Mouse (Mus musculus) erythroblast, embryonic 14.5 days (primary cell): ENCODE results near the gene Rreb1. TPM values are rescaled to one million over a fixed set of nuclear protein-coding genes. Genes with fewer than 3 reads are reported as not detected.

ENCODE experiments used
- H3K27me3 ChIP-seq: 2 replicates; pipeline ENCODE4 v1.6.1; 2012; ENCODE audit warnings: inconsistent platforms; ENCODE audit not compliant: control insufficient read depth
- H3K36me3 ChIP-seq: 2 replicates; pipeline ENCODE4 v1.6.1; 2012; ENCODE audit warnings: mild to moderate bottlenecking, inconsistent platforms; ENCODE audit not compliant: control insufficient read depth
- H3K4me1 ChIP-seq: 2 replicates; pipeline ENCODE4 v1.6.1; 2012; ENCODE audit warnings: inconsistent platforms; ENCODE audit not compliant: control insufficient read depth
- H3K4me3 ChIP-seq: replicated peaks from 2 replicates; pipeline ENCODE3; 2012; ENCODE audit warnings: moderate library complexity, mild to moderate bottlenecking, inconsistent platforms
- H3K9me3 ChIP-seq: 2 replicates; pipeline ENCODE4 v1.6.1; 2012; ENCODE audit warnings: low read length, inconsistent platforms, mixed read lengths; ENCODE audit not compliant: control insufficient read depth
- GATA1 ChIP-seq: IDR thresholded peaks from 2 replicates; pipeline ENCODE4 v1.6.1; 2012; ENCODE audit warnings: low read length, inconsistent platforms, mixed read lengths
- TAL1 ChIP-seq: IDR thresholded peaks from 3 replicates; pipeline ENCODE4 v1.6.1; 2012; ENCODE audit warnings: low read length, inconsistent platforms, mixed read lengths
- polyA plus RNA-seq: library from polyadenylated mRNA; stranded (reverse); fragments of >175 nt; gene quantifications from 2 replicates; pipeline ENCODE4 v1.2.3, GENCODE M21; 2012

Gene Rreb1
- polyA plus RNA-seq, 1 experiment, result 0.60 TPM

DNA sequence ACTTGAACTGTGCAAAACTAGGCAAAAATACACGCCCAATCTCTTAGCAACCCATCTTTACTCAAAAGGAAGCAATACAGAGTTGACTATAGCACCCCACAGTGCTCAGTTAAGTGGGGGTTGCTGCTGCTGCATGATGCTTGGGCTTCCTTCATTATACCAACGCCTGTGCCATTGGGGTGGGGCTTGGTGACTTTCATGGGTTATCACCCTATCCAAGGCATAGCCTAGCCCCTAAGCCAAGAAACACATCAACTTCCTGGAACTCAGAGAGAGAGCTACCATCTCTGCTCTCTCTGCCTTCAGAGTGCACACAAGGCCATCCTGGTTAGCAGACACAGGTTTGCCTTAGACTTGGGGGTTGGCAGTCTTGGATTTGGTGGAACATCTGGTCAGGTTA lies 107.2 kb downstream of the Rreb1 start:
- peaks cover 37% of the 10 kb centered on the region for H3K36me3 ChIP-seq
- TF ChIP-seq GATA1 (no peak), TAL1 (no peak)
- H3K4me1 ChIP-seq, result peaks cover 73% of the 10 kb centered on the region
- no peak overlapping the region for H3K4me3 ChIP-seq
- no peaks in the 10 kb centered on the region for H3K9me3 ChIP-seq
- no peaks in the 10 kb centered on the region for H3K27me3 ChIP-seq

DNA sequence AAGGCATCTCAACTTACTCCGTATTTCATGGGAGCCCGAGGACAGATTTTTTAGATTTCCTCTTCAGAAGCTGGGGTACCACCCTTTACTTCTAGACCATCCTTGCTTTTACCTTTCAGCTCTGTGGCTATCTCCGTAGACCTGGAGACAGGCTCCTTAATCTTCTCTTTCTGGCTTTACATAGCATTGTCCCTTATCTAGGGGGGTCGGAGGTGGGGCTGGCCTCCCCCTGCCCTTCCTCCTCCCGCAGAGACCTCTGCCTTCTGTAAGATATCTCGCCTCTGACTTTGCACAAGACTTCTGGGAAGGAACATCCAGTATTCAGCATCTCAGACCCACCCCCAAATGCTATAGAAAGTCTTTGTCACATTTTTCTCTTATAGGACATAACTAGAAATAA lies 107.8 kb downstream of the Rreb1 start:
- Histone ChIP-seq H3K4me3 (no peak overlapping the region), H3K9me3 (no peaks in the 10 kb centered on the region), H3K36me3 (peaks cover 40% of the 10 kb centered on the region), H3K4me1 (peaks cover 67% of the 10 kb centered on the region), H3K27me3 (no peaks in the 10 kb centered on the region)
- no peak for TF ChIP-seq GATA1
- no peak for TF ChIP-seq TAL1

DNA sequence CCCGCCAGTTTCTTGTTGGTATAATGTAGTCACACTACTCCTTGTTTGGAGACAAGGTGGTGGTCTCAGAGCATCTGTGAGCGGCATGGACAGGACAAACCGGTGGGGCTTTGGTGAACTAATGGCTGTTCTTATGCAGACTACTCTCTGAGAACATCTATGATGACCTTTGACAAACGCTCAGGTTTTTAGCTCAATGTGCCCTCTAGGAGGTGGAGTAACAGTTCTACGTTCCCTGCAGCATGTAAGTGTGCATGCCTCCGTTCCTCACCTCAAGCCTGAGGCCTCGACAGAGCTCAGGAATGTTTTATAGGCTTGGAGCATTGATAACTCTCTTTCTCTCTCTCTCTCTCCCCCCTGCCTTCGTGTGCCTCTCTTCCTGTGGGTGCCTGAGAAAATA lies 116.6 kb downstream of the Rreb1 start:
- Histone ChIP-seq H3K9me3 (no peaks in the 10 kb centered on the region), H3K4me3 (no peak overlapping the region), H3K27me3 (no peaks in the 10 kb centered on the region), H3K4me1 (peaks cover 2% of the 10 kb centered on the region; the same call in 1 of the 2 replicates), H3K36me3 (peaks cover 83% of the 10 kb centered on the region)
- TF ChIP-seq TAL1, result no peak
- no peak for TF ChIP-seq GATA1

DNA sequence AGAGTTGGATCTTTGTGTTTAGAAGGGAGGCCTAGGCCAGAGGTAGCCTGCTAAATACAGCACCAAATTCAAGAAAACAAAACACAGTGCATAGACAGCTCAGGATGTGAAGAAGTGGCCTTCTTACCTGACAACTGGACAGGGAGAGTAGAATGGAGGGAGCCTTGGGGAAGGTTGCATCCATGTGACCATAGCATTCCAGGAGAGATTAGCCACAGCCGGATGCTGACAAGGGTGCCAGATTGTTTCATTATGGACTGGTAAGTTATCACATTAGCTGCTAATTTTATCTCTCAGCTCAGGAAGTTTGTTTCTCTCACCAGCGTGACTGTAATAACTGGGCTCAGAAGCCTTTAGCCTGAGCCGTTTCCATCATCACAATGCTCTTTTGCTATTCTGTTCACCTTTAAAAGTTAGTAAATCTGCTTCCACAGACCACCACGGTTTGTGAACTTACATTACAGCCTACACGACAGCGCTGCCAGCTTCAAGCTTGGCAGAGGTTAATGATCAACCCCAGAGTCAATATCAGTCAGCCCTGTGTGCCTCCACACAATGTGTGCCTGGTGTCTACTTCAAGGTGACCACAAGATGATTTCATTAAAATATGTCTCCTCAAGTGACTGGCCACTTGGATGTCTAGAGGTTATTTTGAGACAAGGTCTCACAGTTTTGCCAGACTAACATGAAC lies 117.5 kb downstream of the Rreb1 start:
- peaks cover 2% of the 10 kb centered on the region; the same call in 1 of the 2 replicates for H3K4me1 ChIP-seq
- no peaks in the 10 kb centered on the region for H3K27me3 ChIP-seq
- H3K36me3 ChIP-seq, result peaks cover 85% of the 10 kb centered on the region
- TF ChIP-seq TAL1 (no peak), GATA1 (no peak)
- H3K4me3 ChIP-seq, result no peak overlapping the region
- H3K9me3 ChIP-seq, result no peaks in the 10 kb centered on the region

DNA sequence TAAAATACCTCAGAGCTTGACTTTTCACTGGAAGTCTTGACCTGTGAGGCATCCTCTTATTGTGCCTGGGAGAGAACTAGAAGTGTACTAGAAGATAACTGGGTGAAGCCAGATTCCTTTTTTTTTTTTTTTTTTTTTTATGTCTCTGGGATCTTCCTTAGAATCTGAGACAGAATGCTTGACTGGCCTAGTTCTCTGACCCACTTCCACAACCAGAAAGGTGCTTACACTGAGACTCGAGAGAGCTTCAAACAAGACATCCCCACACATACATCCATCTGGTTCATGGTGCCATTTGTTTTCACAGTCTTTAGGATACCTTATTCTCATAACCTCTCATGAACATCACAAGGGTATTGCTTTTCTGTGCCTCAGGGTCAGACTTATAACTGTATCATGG lies 118.2 kb downstream of the Rreb1 start:
- Histone ChIP-seq H3K9me3 (no peaks in the 10 kb centered on the region), H3K36me3 (peaks cover 89% of the 10 kb centered on the region), H3K4me3 (no peak overlapping the region), H3K4me1 (peaks cover 2% of the 10 kb centered on the region; the same call in 1 of the 2 replicates), H3K27me3 (no peaks in the 10 kb centered on the region)
- TF ChIP-seq GATA1, result no peak
- TF ChIP-seq TAL1, result no peak

DNA sequence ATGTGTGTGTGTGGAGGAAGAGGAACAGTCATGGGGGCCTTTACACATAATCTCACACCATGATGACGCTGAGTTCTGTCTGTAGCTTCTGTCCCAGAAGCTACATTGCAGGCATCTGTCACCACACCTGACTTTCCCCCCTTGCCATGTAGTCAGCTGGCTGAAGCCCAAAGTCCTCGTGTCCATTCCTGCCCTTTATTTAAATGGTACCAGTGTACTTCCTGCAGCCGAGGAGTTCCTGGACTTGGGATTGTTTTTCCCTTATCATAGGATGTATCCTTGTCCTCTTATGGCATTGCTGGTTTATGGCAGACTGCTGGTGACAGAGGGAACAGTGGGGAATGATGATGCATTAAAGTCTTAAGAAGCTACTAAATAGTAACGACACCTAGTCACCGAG lies 120.6 kb downstream of the Rreb1 start:
- H3K36me3 ChIP-seq, result peaks cover 86% of the 10 kb centered on the region
- no peak for TF ChIP-seq GATA1
- TF ChIP-seq TAL1, result no peak
- no peaks in the 10 kb centered on the region for H3K9me3 ChIP-seq
- H3K4me1 ChIP-seq, result peaks cover 2% of the 10 kb centered on the region; the same call in 1 of the 2 replicates
- H3K4me3 ChIP-seq, result no peak overlapping the region
- H3K27me3 ChIP-seq, result no peaks in the 10 kb centered on the region

DNA sequence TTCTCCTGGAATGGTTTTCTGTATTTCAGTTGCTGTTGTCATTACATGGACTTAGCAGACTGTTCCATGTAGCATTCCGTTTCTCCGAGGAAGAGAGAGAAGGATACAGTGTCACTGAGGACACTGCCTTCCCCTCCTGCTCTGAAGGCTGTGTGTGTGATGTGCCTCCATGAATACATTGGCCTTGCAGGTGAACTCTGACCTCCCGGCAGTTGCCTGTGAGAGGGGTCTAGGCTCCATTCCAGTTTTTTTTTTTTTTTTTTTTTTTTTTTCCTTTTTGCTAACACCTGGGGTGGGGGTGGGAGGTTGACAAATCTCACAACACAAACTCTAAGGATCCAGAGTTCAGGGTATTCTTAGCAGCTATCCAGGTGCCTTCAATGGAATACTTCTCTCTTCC lies 124.8 kb downstream of the Rreb1 start:
- no peaks in the 10 kb centered on the region for H3K27me3 ChIP-seq
- H3K4me3 ChIP-seq, result no peak overlapping the region
- peaks cover under 1% of the 10 kb centered on the region; the same call in 1 of the 2 replicates for H3K4me1 ChIP-seq
- no peaks in the 10 kb centered on the region for H3K9me3 ChIP-seq
- TF ChIP-seq TAL1 (no peak), GATA1 (no peak)
- peaks cover 73% of the 10 kb centered on the region for H3K36me3 ChIP-seq

DNA sequence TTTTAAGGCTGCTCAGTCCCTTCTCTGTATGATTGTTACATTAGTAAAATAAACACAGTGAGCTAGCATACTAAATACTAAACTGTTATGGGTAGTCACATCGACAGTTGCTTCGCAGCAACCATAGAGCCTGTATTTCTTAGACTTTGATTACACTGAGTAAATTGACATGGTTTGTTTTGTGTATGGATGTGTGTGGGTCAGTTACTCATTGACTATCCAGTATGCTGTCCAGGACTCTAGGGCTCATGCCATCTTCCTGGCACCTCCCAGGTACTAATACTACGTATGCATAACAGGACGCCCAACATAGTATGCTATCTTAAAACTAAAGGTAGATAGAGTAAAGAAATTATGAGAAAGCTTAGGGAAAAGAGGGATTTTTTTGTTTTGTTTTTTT lies 125.3 kb downstream of the Rreb1 start:
- Histone ChIP-seq H3K9me3 (no peaks in the 10 kb centered on the region), H3K4me3 (no peak overlapping the region), H3K27me3 (no peaks in the 10 kb centered on the region), H3K4me1 (peaks cover 2% of the 10 kb centered on the region), H3K36me3 (peaks cover 72% of the 10 kb centered on the region)
- no peak for TF ChIP-seq TAL1

DNA sequence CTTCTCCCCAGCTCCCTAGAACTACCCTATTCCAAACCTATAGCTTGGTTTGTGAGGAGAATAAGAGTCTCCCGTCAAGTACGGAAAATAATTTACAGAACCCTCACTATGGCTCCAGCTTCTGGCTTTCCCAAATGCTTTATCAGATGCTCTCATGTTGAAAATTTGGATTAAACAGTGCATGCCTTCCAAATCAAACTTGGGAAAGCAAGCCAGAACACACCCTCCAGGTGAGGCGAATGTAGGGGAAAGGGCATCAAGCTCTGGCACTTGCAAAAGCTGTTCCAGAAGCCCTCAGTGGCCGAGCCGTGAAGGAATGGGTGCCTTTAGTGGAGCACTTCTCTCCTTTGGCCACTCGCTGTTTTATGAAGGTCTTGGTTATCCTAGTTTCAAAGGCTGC lies 126.2 kb downstream of the Rreb1 start:
- no peak overlapping the region for H3K4me3 ChIP-seq
- peaks cover 71% of the 10 kb centered on the region for H3K36me3 ChIP-seq

DNA sequence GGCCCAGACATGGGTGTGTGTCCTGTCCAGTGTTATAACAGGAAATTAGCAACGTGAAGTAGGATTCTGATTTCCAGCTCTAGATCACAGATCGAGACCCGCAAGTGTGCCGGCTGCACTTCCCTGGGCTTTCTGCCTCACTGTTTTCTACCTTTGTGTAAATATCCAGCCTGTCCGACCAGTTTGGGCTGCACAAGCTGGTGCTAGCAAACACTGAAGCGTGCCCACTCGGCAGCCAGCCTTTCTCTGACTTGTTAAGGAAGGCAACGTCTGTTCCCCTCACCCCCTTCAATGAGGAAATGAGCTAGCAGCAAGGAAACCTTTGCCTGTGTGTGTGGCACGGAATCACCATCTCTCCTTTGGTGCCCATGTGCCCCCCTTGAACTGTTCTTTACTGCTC lies 129.9 kb downstream of the Rreb1 start:
- Histone ChIP-seq H3K4me3 (no peak overlapping the region), H3K4me1 (peaks cover 5% of the 10 kb centered on the region), H3K27me3 (no peaks in the 10 kb centered on the region), H3K9me3 (no peaks in the 10 kb centered on the region), H3K36me3 (peaks cover 72% of the 10 kb centered on the region)
- TF ChIP-seq TAL1 (no peak), GATA1 (no peak)

More for the DNA sequence above, 126.2 kb downstream of the Rreb1 start:
- TF ChIP-seq GATA1 (no peak), TAL1 (no peak)
- Histone ChIP-seq H3K9me3 (no peaks in the 10 kb centered on the region), H3K4me1 (peaks cover 2% of the 10 kb centered on the region), H3K27me3 (no peaks in the 10 kb centered on the region)
